Mouse (Mus musculus) kidney, embryonic 16.5 days (tissue): Measurements from ENCODE around the gene Camk2n1. TPM values are rescaled to one million over a fixed set of nuclear protein-coding genes. Genes with fewer than 3 reads are reported as not detected.

Source experiments
- ATAC-seq: fragments of 200-750 bp; cut with Nextera tagmentation; 2 replicates; pipeline ENCODE4 v1.8.0; 2017; ENCODE audit warnings: moderate TSS enrichment; ENCODE audit not compliant: low FRiP score, low TSS enrichment
- H3K27ac ChIP-seq: fragments of 300-500 bp; sonication (generic); 2 replicates; pipeline ENCODE4 v1.5.1; 2014; ENCODE audit warnings: low read length
- H3K27me3 ChIP-seq: fragments of 300-500 bp; sonication (generic); 2 replicates; pipeline ENCODE4 v1.6.1; 2014; ENCODE audit warnings: low read length, control low read depth, mixed read lengths; ENCODE audit not compliant: insufficient read depth
- H3K36me3 ChIP-seq: fragments of 300-500 bp; sonication (generic); 2 replicates; pipeline ENCODE4 v1.6.1; 2014; ENCODE audit warnings: low read length, control low read depth, mixed read lengths; ENCODE audit not compliant: insufficient read depth
- H3K4me1 ChIP-seq: fragments of 300-500 bp; sonication (generic); 2 replicates; pipeline ENCODE4 v1.6.1; 2014; ENCODE audit warnings: low read length, control low read depth, mixed read lengths; ENCODE audit not compliant: insufficient read depth
- H3K4me2 ChIP-seq: fragments of 300-500 bp; sonication (generic); replicated peaks from 2 replicates; pipeline ENCODE4 v1.6.1; 2014; ENCODE audit warnings: low read depth, low read length
- H3K4me3 ChIP-seq: fragments of 300-500 bp; sonication (generic); 2 replicates; pipeline ENCODE4 v1.5.1; 2014; ENCODE audit warnings: mild to moderate bottlenecking, low read length
- H3K9ac ChIP-seq: fragments of 300-500 bp; sonication (generic); replicated peaks from 2 replicates; pipeline ENCODE4 v1.6.1; 2014; ENCODE audit warnings: low read length
- H3K9me3 ChIP-seq: fragments of 300-500 bp; sonication (generic); 2 replicates; pipeline ENCODE4 v1.6.1; 2016; ENCODE audit warnings: low read length, control low read depth
- WGBS: fragments of 180-500 bp; shearing (Covaris S2); extraction: QIAGEN DNeasy Blood & Tissue Kit; methylation state at CpG from one replicate; pipeline ENCODE4 v1.1.7; 2014; 5-methylcytosine and 5-hydroxymethylcytosine counted together
- polyA plus RNA-seq: library from polyadenylated mRNA; unstranded; fragments of >200 nt; fragmentation: Nextera tagmentation; extraction: Ambion mirVana; gene quantifications from 2 replicates; pipeline ENCODE4 v1.2.1, GENCODE M21; 2015

Gene Camk2n1
- 6.2 and 6.4 TPM in 2 replicates for polyA plus RNA-seq

DNA sequence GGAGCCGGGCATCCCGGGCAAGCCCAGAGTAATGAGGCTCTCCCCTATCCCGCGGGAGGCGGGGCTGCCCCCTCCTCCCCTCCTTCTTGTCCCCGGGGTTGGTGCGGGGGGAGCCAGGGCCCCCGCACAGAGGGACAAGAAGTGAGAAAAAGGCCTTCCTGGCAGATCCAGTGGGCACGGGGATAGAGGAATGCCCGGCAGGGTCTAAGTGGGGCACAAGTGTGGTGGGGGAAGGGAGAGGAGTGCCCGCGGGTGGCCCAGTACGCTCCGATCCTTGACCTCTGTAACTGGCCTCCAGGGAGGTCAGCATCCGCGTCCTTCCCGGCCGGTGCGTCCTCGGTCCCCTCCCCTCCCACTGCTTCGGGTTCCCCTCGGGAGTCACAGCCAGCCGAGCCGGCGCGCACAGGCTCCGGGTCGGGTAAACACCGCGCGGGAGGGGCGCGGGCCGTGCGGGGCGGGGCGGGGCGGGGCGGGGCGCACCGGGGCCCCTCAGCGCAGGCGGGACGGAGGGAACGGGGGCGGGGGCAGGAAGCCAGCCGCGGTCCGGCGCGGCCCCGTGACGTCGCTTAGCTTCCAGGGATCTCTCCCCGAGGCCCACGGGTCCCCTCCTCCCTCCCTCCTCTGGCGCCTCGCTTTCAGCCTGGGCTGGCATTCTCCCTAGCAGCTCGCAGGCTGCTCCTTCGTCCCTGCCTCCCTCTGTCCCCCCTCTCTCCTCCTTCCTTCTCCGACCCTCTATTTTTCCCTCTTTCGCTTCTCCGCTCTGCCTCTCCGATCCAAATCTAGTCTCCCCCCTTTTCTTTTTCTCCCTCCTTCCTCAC is at the start of gene Camk2n1:
Gene Camk2n1 (plus strand): TSS at position 562 of the 818 bp plus-strand sequence.
- Histone ChIP-seq H3K27ac (peak within 1 kb of the TSS; percentile 97), H3K4me2 (peak within 1 kb of the TSS; percentile 90), H3K4me3 (peak within 1 kb of the TSS; percentile 93), H3K36me3 (0 out of 2 replicates have a peak, but pooled peaks cover 2% of the 10 kb centered on the region), H3K4me1 (peaks cover 33% of the 10 kb centered on the region), H3K9me3 (no peaks in the 10 kb centered on the region), H3K9ac (peak within 1 kb of the TSS; percentile 98), H3K27me3 (no peaks in the 10 kb centered on the region)
- WGBS, result 0% methylated on average over 38 of the region's 64 CpGs
- peak; percentile 85 for ATAC-seq

DNA sequence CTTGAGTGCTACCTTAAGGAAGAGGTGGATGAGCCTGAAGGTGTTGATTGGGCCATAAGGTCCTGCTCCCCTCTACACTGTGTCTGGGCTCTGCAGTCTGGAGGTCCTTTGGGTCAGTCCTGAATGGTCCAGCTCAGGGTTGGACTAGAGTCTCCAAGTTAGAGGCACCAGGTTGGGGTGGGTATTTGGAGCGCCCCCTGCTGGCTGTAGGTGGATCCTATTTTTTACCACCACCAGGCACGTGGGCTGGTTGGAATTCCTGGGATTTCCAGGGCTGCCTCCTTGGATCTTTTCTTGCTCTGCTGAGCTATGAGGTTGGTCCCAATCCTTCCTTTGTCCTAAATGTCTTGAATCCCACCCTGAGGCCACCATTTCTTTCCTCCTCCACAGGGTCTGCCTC is 49.3 kb upstream of the Camk2n1 start:
- Histone ChIP-seq H3K4me2 (no peak overlapping the region), H3K9ac (no peak overlapping the region), H3K4me1 (no peaks in the 10 kb centered on the region), H3K27me3 (0 out of 2 replicates have a peak, but pooled peaks cover 3% of the 10 kb centered on the region), H3K27ac (no peak overlapping the region), H3K9me3 (no peaks in the 10 kb centered on the region), H3K36me3 (no peaks in the 10 kb centered on the region), H3K4me3 (no peak overlapping the region)
- ATAC-seq, result no peak
- WGBS, result 2% methylated on average over 2 of the region's 2 CpGs

DNA sequence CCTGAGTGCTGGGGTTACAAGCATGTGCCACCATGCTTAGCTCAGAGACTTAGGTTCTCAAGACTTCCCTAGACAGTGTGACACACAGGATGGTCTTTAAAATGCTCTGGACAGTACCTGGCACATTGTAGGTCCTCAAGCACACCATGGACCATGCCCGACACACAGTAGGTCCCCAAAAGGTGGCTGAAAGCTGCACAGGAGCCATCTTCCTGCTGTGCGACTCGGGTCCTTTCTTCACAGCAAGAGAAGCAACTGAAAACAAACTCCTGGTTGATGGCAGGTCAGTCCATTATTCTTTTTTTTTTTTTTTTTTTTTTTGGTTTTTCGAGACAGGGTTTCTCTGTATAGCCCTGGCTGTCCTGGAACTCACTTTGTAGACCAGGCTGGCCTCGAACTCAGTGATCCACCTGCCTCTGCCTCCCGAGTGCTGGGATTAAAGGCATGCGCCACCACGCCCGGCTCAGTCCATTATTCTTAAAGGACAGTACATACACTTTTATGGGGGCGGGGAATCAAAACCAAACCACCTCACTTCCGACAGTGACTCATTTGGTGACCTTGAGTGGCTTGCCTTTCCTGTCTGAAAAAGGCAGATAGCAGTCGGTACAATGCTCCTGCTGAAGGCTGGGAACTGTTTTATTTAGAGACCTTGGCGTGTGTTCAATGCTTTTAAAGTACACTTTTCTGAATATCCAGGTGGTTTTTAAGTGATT is 46.5 kb upstream of the Camk2n1 start:
- Histone ChIP-seq H3K36me3 (no peaks in the 10 kb centered on the region), H3K27me3 (no peaks in the 10 kb centered on the region), H3K27ac (no peak overlapping the region), H3K9ac (no peak overlapping the region), H3K4me2 (no peak overlapping the region), H3K9me3 (no peaks in the 10 kb centered on the region), H3K4me1 (no peaks in the 10 kb centered on the region), H3K4me3 (no peak overlapping the region)
- ATAC-seq, result no peak
- WGBS, result 67% methylated on average over 12 of the region's 13 CpGs

DNA sequence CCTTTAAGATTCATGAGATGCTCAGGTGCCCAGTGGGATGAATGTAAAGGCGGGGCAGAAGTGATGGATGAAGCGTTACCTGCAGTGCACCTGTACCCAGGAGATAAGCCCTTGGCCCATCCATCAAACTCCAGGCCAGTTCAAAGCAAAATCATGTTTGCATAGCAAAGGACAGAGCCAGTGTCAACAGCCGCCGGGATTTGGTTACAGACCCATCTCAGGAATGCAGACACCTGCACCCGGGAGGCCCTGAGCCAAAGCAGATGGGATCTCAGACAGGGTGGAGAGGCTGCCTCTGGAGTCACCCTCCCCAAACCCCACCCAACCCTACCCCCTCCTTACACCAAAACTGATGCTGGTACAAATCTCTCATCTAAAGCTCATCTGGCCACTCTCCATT is 43.1 kb upstream of the Camk2n1 start:
- Histone ChIP-seq H3K27me3 (no peaks in the 10 kb centered on the region), H3K9ac (no peak overlapping the region), H3K4me1 (peaks cover 15% of the 10 kb centered on the region), H3K36me3 (no peaks in the 10 kb centered on the region), H3K4me3 (no peak overlapping the region), H3K27ac (no peak overlapping the region), H3K4me2 (no peak overlapping the region), H3K9me3 (no peaks in the 10 kb centered on the region)
- WGBS, result 7% methylated on average over 5 of the region's 5 CpGs
- ATAC-seq, result peak; percentile 60; the same call in 1 of the 2 replicates

DNA sequence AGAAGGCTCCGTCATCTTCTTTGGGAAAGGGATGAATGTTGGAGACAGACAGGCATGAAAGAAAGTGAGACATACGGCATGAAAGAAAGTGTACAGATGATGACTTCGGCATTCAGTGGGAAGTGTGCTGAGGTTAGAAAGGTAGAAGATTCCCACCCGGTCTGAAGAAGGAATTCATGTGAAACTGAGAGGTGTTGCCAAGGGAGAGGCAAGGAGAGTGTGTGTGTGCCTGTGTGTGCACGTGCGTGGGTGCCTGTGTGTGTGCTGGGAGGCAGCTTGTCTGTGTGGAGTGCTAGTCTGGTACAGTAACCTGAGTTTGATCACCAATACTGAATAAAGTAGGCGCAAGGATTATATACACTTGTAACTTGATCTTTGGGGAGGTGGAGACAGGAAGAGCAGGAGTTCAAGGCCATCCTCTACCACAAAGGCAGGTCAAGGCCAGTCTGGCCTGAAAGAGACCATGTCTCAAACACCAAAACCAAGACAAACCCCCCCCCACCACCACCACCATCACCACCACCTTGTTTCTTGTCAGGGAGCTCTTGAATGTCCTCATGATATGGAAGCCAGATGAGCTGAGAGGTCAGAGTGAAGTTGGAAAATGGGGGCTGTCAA is 42.5 kb upstream of the Camk2n1 start:
- no peak overlapping the region for H3K4me2 ChIP-seq
- H3K4me1 ChIP-seq, result peaks cover 15% of the 10 kb centered on the region
- WGBS, result 39% methylated on average over 7 of the region's 7 CpGs

DNA sequence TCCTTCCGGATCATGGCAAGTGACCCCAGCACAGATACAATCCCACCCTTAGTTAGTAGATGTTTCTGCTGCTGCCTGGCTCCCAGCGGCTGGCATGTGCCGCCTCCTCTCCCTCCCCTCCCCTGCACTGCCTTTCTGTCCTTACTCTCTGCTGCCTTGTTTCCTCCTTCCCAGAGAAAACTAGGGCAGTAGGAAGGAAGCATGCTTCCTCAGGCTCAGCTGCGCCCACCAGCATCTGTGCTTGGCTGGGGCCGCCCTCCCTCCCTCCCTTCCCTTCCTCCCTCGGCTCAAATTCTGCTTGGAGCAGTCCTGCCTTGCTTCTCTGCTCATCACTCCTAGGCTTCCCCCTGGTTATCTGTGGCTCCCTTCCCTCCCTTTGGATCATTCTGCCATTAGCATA is 39.4 kb upstream of the Camk2n1 start:
- ATAC-seq, result peak; percentile 72
- H3K9me3 ChIP-seq, result no peaks in the 10 kb centered on the region
- H3K27ac ChIP-seq, result peak overlapping the region; percentile 51
- 15% methylated on average over 5 of the region's 6 CpGs for WGBS
- peaks cover 15% of the 10 kb centered on the region for H3K4me1 ChIP-seq
- H3K4me3 ChIP-seq, result no peak overlapping the region
- H3K36me3 ChIP-seq, result no peaks in the 10 kb centered on the region
- 0 out of 2 replicates have a peak overlapping the region, but pooled peaks have one; percentile 37 for H3K9ac ChIP-seq
- peaks cover 10% of the 10 kb centered on the region for H3K27me3 ChIP-seq
- H3K4me2 ChIP-seq, result peak overlapping the region; percentile 2; the same call in 1 of the 2 replicates

More for the DNA sequence above, 42.5 kb upstream of the Camk2n1 start:
- Histone ChIP-seq H3K9me3 (no peaks in the 10 kb centered on the region), H3K27me3 (no peaks in the 10 kb centered on the region), H3K36me3 (no peaks in the 10 kb centered on the region), H3K9ac (no peak overlapping the region), H3K27ac (no peak overlapping the region), H3K4me3 (no peak overlapping the region)
- ATAC-seq, result no peak

DNA sequence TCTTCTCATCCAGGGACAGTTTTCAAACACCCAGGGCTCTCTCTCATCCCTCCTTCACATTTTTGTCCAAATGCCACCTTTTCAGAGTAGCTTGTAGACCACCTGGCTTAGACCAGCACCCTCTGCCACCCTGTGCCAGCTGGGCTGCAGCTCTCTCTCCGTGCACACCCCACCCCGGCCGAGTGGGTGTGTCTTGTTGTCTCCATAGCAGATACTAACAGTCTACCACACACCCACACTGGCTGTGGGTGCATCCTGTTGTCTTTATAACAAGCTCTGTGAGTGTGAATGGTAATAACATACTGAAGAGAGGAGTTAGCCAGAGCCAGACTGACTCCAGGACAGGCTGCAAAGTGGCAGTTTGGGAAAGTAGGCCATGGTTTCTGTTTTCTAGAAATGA is 38.1 kb upstream of the Camk2n1 start:
- no peak for ATAC-seq
- peaks cover 15% of the 10 kb centered on the region for H3K4me1 ChIP-seq
- H3K9ac ChIP-seq, result no peak overlapping the region
- no peak overlapping the region for H3K4me2 ChIP-seq
- no peaks in the 10 kb centered on the region for H3K36me3 ChIP-seq
- no peak overlapping the region for H3K4me3 ChIP-seq
- no peak overlapping the region for H3K27ac ChIP-seq
- peaks cover 13% of the 10 kb centered on the region for H3K27me3 ChIP-seq
- no peaks in the 10 kb centered on the region for H3K9me3 ChIP-seq
- WGBS, result 81% methylated on average over 3 of the region's 3 CpGs

DNA sequence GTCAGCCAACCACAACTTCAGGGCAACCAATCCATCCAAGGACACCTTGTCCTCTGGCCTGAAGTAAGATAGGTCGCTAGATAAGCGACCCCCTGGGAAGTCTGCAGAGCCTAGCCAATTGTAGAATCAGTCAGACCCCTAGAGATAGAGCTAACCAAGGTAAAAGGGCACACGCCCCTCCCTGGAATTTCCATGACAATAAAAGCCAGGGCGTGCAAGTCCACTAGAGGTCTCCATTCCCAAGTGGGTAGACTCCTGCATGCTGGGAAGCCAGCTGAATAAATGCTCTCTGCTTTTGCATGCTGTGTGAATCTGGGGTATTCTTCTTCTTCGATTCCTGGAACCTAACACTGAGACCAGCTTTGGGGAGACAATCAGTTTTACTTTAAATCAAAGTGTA is 37.7 kb upstream of the Camk2n1 start:
- no peak for ATAC-seq
- no peak overlapping the region for H3K27ac ChIP-seq
- WGBS, result 70% methylated on average over 5 of the region's 5 CpGs

DNA sequence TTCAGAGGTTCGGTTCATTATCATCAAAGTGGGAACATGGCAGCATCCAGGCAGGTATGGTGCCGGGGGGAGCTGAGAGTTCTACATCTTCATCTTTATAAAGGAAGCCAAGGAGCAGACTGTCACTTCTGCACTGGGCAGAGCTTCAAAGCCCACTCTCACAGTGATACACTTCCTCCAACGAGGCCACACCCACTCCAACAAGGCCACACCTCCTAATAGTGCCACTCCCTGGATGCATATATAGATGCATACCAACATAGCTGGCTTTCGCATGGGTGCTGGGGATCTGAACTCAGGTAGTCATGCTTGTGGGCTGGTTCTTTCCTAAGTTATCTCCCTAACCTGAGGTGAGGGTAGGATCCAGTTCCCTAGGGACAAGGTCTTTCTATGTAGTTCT is 36.2 kb upstream of the Camk2n1 start:
- H3K4me1 ChIP-seq, result peaks cover 15% of the 10 kb centered on the region
- 78% methylated on average over 4 of the region's 4 CpGs for WGBS
- no peaks in the 10 kb centered on the region for H3K9me3 ChIP-seq
- no peaks in the 10 kb centered on the region for H3K36me3 ChIP-seq
- H3K27me3 ChIP-seq, result peaks cover 19% of the 10 kb centered on the region
- no peak overlapping the region for H3K9ac ChIP-seq
- H3K4me2 ChIP-seq, result no peak overlapping the region
- no peak for ATAC-seq
- no peak overlapping the region for H3K27ac ChIP-seq
- H3K4me3 ChIP-seq, result no peak overlapping the region

More for the DNA sequence above, 37.7 kb upstream of the Camk2n1 start:
- Histone ChIP-seq H3K27me3 (peaks cover 13% of the 10 kb centered on the region), H3K4me2 (no peak overlapping the region), H3K36me3 (no peaks in the 10 kb centered on the region), H3K4me3 (no peak overlapping the region), H3K4me1 (peaks cover 15% of the 10 kb centered on the region), H3K9ac (no peak overlapping the region), H3K9me3 (no peaks in the 10 kb centered on the region)
